ENCODE assay signal across 10 mouse cellular contexts in the genomic region with DNA sequence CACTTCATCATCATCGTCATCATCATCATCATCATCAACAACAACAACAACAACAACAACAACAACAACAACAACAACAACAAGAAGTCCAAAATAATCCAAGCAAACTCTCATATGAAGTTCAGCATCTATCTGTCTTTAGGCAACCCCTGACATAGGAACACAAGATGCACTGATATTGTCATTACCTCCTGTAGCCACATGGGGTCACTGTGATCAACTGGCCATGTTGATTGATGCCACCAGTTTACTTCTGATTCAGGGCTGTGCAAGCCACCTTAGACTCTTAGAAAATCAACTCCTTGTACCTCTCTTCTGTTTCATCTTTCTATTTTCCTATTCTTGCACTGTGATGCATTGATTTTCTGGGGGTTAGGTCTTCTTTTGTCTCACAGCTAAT.
DNase-seq lines count a peak whose midpoint lies in the region; ATAC-seq and TF ChIP-seq lines count a peak whose summit lies in the region.
"Had no signal": no experiment of that assay in that cellular context is flagged by ENCODE, and none has a peak within 500 bp of the region (broad histone marks: within the 10 kb centered on the region; RNA-seq: fewer than 3 reads in every experiment).

No protein-coding gene starts in this region.

- in situ Hi-C loops in Patski (cut with MboI; ENCODE audit: low pct_unique_long_range_greater_than_20kb) = loop anchor here (10.0 kb wide), 2 partner anchors 829 to 939 kb away; no protein-coding TSS in a partner anchor

- no peaks in the 10 kb centered on the region for H3K36me3 ChIP-seq in heart, postnatal 0 days (replicated peaks; ENCODE audit: control insufficient read depth, insufficient read depth, low read length)
- H3K36me3 ChIP-seq: heart, embryonic 13.5 days had no signal

- no peak for ATAC-seq in Patski
- no peak for ATAC-seq in heart, postnatal 0 days (ENCODE audit: insufficient read depth, low read depth)
- ATAC-seq in megakaryocyte progenitor cell, adult 5-6 weeks (replicated peaks; ENCODE audit: poor library complexity) = peak; percentile 96

- H3K27me3 ChIP-seq in Patski = peaks cover 7% of the 10 kb centered on the region
- H3K27me3 ChIP-seq in heart, postnatal 0 days (ENCODE audit: control insufficient read depth, insufficient read depth, low read length) = no peaks in the 10 kb centered on the region
- H3K27me3 ChIP-seq: heart, embryonic 13.5 days had no signal

- POLR2A ChIA-PET in Patski (lab: Charles Lee) = no interaction called here

- no peak overlapping the region for H3K27ac ChIP-seq in heart, postnatal 0 days (ENCODE audit: low read depth)
- H3K27ac ChIP-seq in layer of hippocampus, adult 2 months = no peak overlapping the region
- H3K27ac ChIP-seq: heart, embryonic 13.5 days had no signal

- no peak overlapping the region for H3K4me2 ChIP-seq in heart, postnatal 0 days (ENCODE audit: low read depth, low read length)
- H3K4me2 ChIP-seq: heart, embryonic 13.5 days had no signal

- CTCF ChIA-PET in Patski (lab: Charles Lee) = interaction anchor here (1.4 kb wide), 1 partner anchor 825 kb away, joined by 3 read pairs; no protein-coding TSS in a partner anchor

- no peaks in the 10 kb centered on the region for H3K4me1 ChIP-seq in heart, postnatal 0 days (ENCODE audit: control insufficient read depth, insufficient read depth)
- H3K4me1 ChIP-seq: heart, embryonic 13.5 days had no signal

- H3K9ac ChIP-seq in heart, postnatal 0 days (replicated peaks; ENCODE audit: low read depth, low read length) = no peak overlapping the region
- H3K9ac ChIP-seq: heart, embryonic 13.5 days had no signal

- DNase-seq in adrenal gland, adult (ENCODE audit: inconsistent age in 2 of 2, low spot score in 1 of 2) = peak; percentile 27 to 83
- no peak for DNase-seq in adrenal gland, postnatal 4 days (ENCODE audit: low spot score in 2 of 2)
- DNase-seq in Patski (ENCODE audit: low read depth, low spot score) = peak; percentile 6
- DNase-seq in cerebellum, postnatal 14 days = peak; percentile 76 to 77
- peak; percentile 28 for DNase-seq in heart, postnatal 0 days (ENCODE audit: low spot score)
- DNase-seq in layer of hippocampus, adult 2 months (ENCODE audit: low spot score in 2 of 2) = peak; percentile 58 to 72
- DNase-seq in right cerebral cortex, postnatal 25 days = peak; percentile 23

- WGBS in heart, postnatal 0 days = 7% methylated on average over 1 of the region's 1 CpGs

- H3K9me3 ChIP-seq in heart, postnatal 0 days (replicated peaks; ENCODE audit: control insufficient read depth, low read length) = no peaks in the 10 kb centered on the region
- H3K9me3 ChIP-seq: heart, embryonic 13.5 days had no signal

- TF ChIP-seq CTCF in Patski (IDR thresholded peaks at IDR 0.05) = peak; percentile 83
- peak; percentile 77 for TF ChIP-seq CTCF in heart, postnatal 0 days (IDR thresholded peaks at IDR 0.05; ENCODE audit: low read depth)
- peak; percentile 88 for TF ChIP-seq CTCF in layer of hippocampus, adult 2 months (conservative IDR thresholded peaks at IDR 0.05)

- H3K4me3 ChIP-seq in heart, postnatal 0 days (ENCODE audit: low read depth, low read length) = no peak overlapping the region
- H3K4me3 ChIP-seq in layer of hippocampus, adult 2 months = no peak overlapping the region
- H3K4me3 ChIP-seq: heart, embryonic 13.5 days; myocyte had no signal

- no peak for TF ChIP-seq EP300 in heart, postnatal 0 days (IDR thresholded peaks at IDR 0.05; ENCODE audit: low read depth)

Comparison
In these comparisons a context has a peak if more than half of its experiments do, and no peak if none do; other contexts are left out.
1. DNase-seq: peak in adrenal gland, adult (2 of 2), Patski (single experiment), cerebellum, postnatal 14 days (2 of 2), heart, postnatal 0 days (single experiment), layer of hippocampus, adult 2 months (2 of 2) and right cerebral cortex, postnatal 25 days (single experiment); none in adrenal gland, postnatal 4 days (0 of 2).
2. Peak in every context shown above with its lines, with median percentiles within 50 percentile points of each other: CTCF ChIP-seq.